Mouse (Mus musculus): ENCODE results near the gene Bag5. TPM values are rescaled to one million over a fixed set of nuclear protein-coding genes. Genes with fewer than 3 reads are reported as not detected.

Gene Bag5
- polyA plus RNA-seq, 1 experiment from 2014 or later: 56.5 TPM

DNA sequence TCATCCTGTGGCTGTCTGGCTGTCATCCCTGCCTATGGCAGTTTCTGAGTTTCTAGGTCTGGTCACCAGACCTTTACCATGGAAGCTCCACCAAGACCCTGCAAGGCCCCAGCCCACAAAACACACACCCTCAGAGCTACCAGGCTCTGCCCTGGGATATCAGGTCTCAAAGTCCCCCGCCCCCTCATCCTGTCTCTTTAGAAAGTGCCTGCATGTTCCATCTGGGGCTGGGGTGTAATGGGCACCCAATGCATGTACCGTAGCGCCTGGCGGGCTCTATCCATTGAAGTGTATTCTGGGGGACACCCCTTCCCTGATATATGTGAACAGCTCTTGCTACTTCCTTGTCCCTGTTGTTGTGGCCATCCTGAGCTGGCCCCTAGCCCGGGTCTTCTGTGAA is 20.2 kb downstream of the Bag5 start:
- Histone ChIP-seq H3K36me3 (replicated peaks) (no peaks in the 10 kb centered on the region), H3K27me3 (ENCODE audit: poor library complexity, severe bottlenecking) (no peaks in the 10 kb centered on the region), H3K4me1 (peaks cover 92% of the 10 kb centered on the region), H3K27ac (peak overlapping the region; percentile 98), H3K4me3 (peak overlapping the region; percentile 40; the same call in 1 of the 2 replicates), H3K9me3 (no peaks in the 10 kb centered on the region)
- no peak for DNase-seq (ENCODE audit: extremely low spot score, low spot score)
- 77% methylated on average over 5 of the region's 5 CpGs for WGBS

DNA sequence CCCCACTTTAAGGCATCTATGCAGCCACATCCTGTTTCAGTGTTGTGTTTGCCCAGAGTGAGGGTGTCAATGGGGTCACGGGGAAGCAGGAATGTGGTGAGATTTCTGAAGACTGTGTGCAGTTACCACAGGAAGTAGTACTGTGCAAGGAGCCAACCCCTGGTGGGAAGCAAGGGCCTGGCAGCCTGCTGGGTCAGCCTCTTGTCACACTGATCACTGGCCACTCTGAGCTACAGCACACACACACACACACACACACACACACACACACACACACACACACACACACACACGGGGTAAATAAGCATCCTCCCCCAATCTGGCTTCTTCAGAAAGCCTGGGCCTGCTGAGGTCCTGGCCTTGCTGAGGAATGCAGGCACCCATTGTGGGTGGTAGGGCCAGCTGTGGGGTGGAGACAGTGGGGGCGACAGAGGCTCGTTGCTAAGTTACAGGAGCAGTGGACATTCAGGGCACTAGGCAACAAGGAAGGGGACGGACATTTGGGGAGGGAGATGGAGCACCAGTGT is 21.6 kb downstream of the Bag5 start:
- no peaks in the 10 kb centered on the region for H3K27me3 ChIP-seq (ENCODE audit: poor library complexity, severe bottlenecking)
- peak overlapping the region; percentile 23; the same call in 1 of the 2 replicates for H3K4me3 ChIP-seq
- H3K9me3 ChIP-seq: no peaks in the 10 kb centered on the region
- 14% methylated on average over 5 of the region's 5 CpGs for WGBS
- peak overlapping the region; percentile 98 for H3K27ac ChIP-seq
- H3K36me3 ChIP-seq (replicated peaks): no peaks in the 10 kb centered on the region
- peak; percentile 79 for DNase-seq (ENCODE audit: extremely low spot score, low spot score)
- peaks cover 98% of the 10 kb centered on the region for H3K4me1 ChIP-seq

DNA sequence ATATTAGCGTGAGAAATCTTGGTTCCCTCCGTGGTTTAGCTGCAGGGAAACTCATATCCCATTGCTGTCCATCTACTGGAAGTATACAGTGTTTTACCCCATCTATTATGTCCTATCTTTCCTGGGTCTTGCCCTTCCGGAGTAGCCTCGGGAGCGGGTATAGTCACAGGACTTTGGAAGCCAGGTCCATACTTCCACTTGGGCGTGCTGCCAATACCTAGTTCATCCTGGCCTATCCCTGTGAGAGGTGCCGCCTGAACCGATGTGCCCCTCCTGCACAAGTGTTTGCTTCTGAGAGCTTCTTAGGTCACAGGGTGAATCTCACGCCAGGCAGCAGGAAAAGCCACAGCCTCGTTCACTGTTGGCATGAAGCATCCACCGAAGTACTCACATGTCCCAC is 23.6 kb downstream of the Bag5 start:
- peaks cover 84% of the 10 kb centered on the region for H3K4me1 ChIP-seq
- WGBS: 91% methylated on average over 11 of the region's 11 CpGs
- H3K36me3 ChIP-seq (replicated peaks): peaks cover 1% of the 10 kb centered on the region
- no peaks in the 10 kb centered on the region for H3K27me3 ChIP-seq (ENCODE audit: poor library complexity, severe bottlenecking)
- H3K27ac ChIP-seq: peak overlapping the region; percentile 98
- no peak for DNase-seq (ENCODE audit: extremely low spot score, low spot score)
- no peak overlapping the region for H3K4me3 ChIP-seq
- H3K9me3 ChIP-seq: no peaks in the 10 kb centered on the region

GRCm38 (mm10) chr12:111688069-111688428 is 25.0 kb downstream of the Bag5 start:
- Histone ChIP-seq H3K4me1 (peaks cover 70% of the 10 kb centered on the region), H3K9me3 (no peaks in the 10 kb centered on the region), H3K36me3 (replicated peaks) (peaks cover 15% of the 10 kb centered on the region), H3K4me3 (no peak overlapping the region), H3K27ac (peak overlapping the region; percentile 98), H3K27me3 (ENCODE audit: poor library complexity, severe bottlenecking) (no peaks in the 10 kb centered on the region)
- no peak for DNase-seq (ENCODE audit: extremely low spot score, low spot score)
- WGBS: 38% methylated on average over 2 of the region's 2 CpGs

- 41% methylated on average over 14 of the region's 14 CpGs for WGBS
Measured at GRCm38 (mm10) chr12:111687350-111688068, 25.5 kb downstream of the Bag5 start.

DNA sequence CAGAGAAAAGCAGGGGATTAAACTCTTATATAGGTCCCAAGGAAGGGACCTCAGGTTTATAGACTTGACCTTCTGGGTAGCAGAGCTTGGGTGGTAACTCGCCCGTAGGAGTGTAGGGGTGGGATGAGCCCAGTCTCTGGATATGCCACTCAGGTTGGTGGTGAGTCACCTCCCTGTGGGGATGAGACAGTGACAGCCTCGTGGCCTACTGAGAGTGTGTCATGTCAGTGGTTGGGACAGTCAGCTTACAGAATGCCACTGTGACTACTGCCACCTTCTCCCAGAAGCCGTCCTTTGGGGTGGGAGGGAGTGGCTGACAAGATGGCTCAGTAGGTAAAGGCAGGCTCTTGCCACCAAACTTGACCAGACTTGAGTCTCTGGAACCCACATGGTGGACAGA is 26.7 kb downstream of the Bag5 start:
- Histone ChIP-seq H3K27me3 (ENCODE audit: poor library complexity, severe bottlenecking) (no peaks in the 10 kb centered on the region), H3K4me1 (peaks cover 62% of the 10 kb centered on the region), H3K4me3 (no peak overlapping the region), H3K9me3 (no peaks in the 10 kb centered on the region), H3K27ac (peak overlapping the region; percentile 98), H3K36me3 (replicated peaks) (peaks cover 32% of the 10 kb centered on the region)
- WGBS: 86% methylated on average over 4 of the region's 4 CpGs
- DNase-seq (ENCODE audit: extremely low spot score, low spot score): no peak

More at GRCm38 (mm10) chr12:111687350-111688068, 25.5 kb downstream of the Bag5 start:
- H3K27ac ChIP-seq: peak overlapping the region; percentile 98
- H3K27me3 ChIP-seq (ENCODE audit: poor library complexity, severe bottlenecking): no peaks in the 10 kb centered on the region
- H3K4me3 ChIP-seq: no peak overlapping the region
- H3K36me3 ChIP-seq (replicated peaks): peaks cover 20% of the 10 kb centered on the region
- peaks cover 70% of the 10 kb centered on the region for H3K4me1 ChIP-seq
- H3K9me3 ChIP-seq: no peaks in the 10 kb centered on the region
- DNase-seq (ENCODE audit: extremely low spot score, low spot score): no peak

- Histone ChIP-seq H3K9me3 (no peaks in the 10 kb centered on the region), H3K36me3 (replicated peaks) (peaks cover 55% of the 10 kb centered on the region), H3K4me3 (no peak overlapping the region), H3K27ac (peak overlapping the region; percentile 40; the same call in 1 of the 2 replicates), H3K27me3 (ENCODE audit: poor library complexity, severe bottlenecking) (no peaks in the 10 kb centered on the region), H3K4me1 (peaks cover 50% of the 10 kb centered on the region)
- WGBS: 78% methylated on average over 5 of the region's 5 CpGs
- DNase-seq (ENCODE audit: extremely low spot score, low spot score): no peak
Measured at GRCm38 (mm10) chr12:111682806-111683205, 30.3 kb downstream of the Bag5 start.

- no peaks in the 10 kb centered on the region for H3K27me3 ChIP-seq (ENCODE audit: poor library complexity, severe bottlenecking)
- H3K4me3 ChIP-seq: no peak overlapping the region
- H3K27ac ChIP-seq: 0 out of 2 replicates have a peak overlapping the region, but pooled peaks have one; percentile 20
- no peak for DNase-seq (ENCODE audit: extremely low spot score, low spot score)
- peaks cover 50% of the 10 kb centered on the region for H3K4me1 ChIP-seq
- H3K36me3 ChIP-seq (replicated peaks): peaks cover 55% of the 10 kb centered on the region
- 91% methylated on average over 5 of the region's 5 CpGs for WGBS
- no peaks in the 10 kb centered on the region for H3K9me3 ChIP-seq
Measured at GRCm38 (mm10) chr12:111682003-111682402, 31.1 kb downstream of the Bag5 start.

- no peak overlapping the region for H3K27ac ChIP-seq
- DNase-seq (ENCODE audit: extremely low spot score, low spot score): no peak
- 88% methylated on average over 8 of the region's 8 CpGs for whole genome bisulfite sequencing
Measured at GRCm38 (mm10) chr12:111681305-111681704, 31.8 kb downstream of the Bag5 start.

GRCm38 (mm10) chr12:111680661-111681060 is 32.4 kb downstream of the Bag5 start:
- H3K27me3 ChIP-seq (ENCODE audit: poor library complexity, severe bottlenecking): peaks cover 11% of the 10 kb centered on the region
- peaks cover 55% of the 10 kb centered on the region for H3K36me3 ChIP-seq (replicated peaks)
- H3K27ac ChIP-seq: no peak overlapping the region
- WGBS: 94% methylated on average over 13 of the region's 13 CpGs
- no peak for DNase-seq (ENCODE audit: extremely low spot score, low spot score)
- H3K4me1 ChIP-seq: peaks cover 43% of the 10 kb centered on the region
- H3K4me3 ChIP-seq: no peak overlapping the region
- H3K9me3 ChIP-seq: no peaks in the 10 kb centered on the region

More at GRCm38 (mm10) chr12:111681305-111681704, 31.8 kb downstream of the Bag5 start:
- Histone ChIP-seq H3K4me1 (peaks cover 48% of the 10 kb centered on the region), H3K36me3 (replicated peaks) (peaks cover 55% of the 10 kb centered on the region), H3K27me3 (ENCODE audit: poor library complexity, severe bottlenecking) (peaks cover 5% of the 10 kb centered on the region; the same call in 1 of the 2 replicates), H3K4me3 (no peak overlapping the region), H3K9me3 (no peaks in the 10 kb centered on the region)

DNA sequence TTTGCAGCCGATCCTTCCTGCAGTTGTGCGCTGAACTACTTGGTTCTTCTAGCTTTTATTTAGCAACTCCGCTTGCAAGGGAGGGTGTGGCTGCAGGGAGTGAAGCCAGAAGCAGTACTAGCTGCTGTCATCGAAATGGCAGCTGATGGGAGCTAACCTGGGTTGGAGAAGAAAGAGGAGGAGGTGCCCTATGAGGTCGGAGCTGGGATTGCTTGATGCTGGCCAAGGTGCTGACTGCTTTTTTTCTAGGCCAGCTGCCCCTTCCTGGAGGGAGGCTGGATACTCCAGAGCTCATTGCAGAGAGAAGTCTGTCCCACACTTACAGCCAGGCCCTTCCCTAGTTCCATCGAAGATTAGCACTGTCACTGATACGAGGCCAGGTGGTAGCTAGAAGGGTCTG is 34.1 kb downstream of the Bag5 start:
- Histone ChIP-seq H3K4me1 (peaks cover 47% of the 10 kb centered on the region), H3K36me3 (replicated peaks) (peaks cover 50% of the 10 kb centered on the region), H3K4me3 (peak overlapping the region; percentile 98), H3K27ac (peak overlapping the region; percentile 95), H3K9me3 (no peaks in the 10 kb centered on the region), H3K27me3 (ENCODE audit: poor library complexity, severe bottlenecking) (peaks cover 28% of the 10 kb centered on the region)
- WGBS: 59% methylated on average over 7 of the region's 7 CpGs
- DNase-seq (ENCODE audit: extremely low spot score, low spot score): no peak

- no peak for DNase-seq (ENCODE audit: extremely low spot score, low spot score)
- H3K9me3 ChIP-seq: no peaks in the 10 kb centered on the region
- H3K4me1 ChIP-seq: peaks cover 50% of the 10 kb centered on the region
- peaks cover 46% of the 10 kb centered on the region for H3K36me3 ChIP-seq (replicated peaks)
- peak overlapping the region; percentile 95 for H3K27ac ChIP-seq
- H3K27me3 ChIP-seq (ENCODE audit: poor library complexity, severe bottlenecking): peaks cover 32% of the 10 kb centered on the region
- H3K4me3 ChIP-seq: peak overlapping the region; percentile 98
- 8% methylated on average over 13 of the region's 13 CpGs for WGBS
Measured at GRCm38 (mm10) chr12:111678670-111678933, 34.5 kb downstream of the Bag5 start.

GRCm38 (mm10) chr12:111677882-111678669 is 35.0 kb downstream of the Bag5 start, which contains the start of gene Trmt61a:
Gene Trmt61a (plus strand): TSS chr12:111678105.
- peaks cover 37% of the 10 kb centered on the region for H3K27me3 ChIP-seq (ENCODE audit: poor library complexity, severe bottlenecking)
- peak within 1 kb of the TSS; percentile 98 for H3K4me3 ChIP-seq
- H3K4me1 ChIP-seq: peaks cover 52% of the 10 kb centered on the region
- H3K27ac ChIP-seq: peak within 1 kb of the TSS; percentile 95
- H3K36me3 ChIP-seq (replicated peaks): peaks cover 40% of the 10 kb centered on the region
- DNase-seq (ENCODE audit: extremely low spot score, low spot score): peak; percentile 93
- WGBS: under 1% methylated on average over 51 of the region's 51 CpGs
- H3K9me3 ChIP-seq: no peaks in the 10 kb centered on the region

All from forebrain, embryonic 10.5 days (tissue).